Mouse (Mus musculus) monocyte, adult 5-6 weeks (primary cell): Measurements from ENCODE around the gene Tnfsf9. TPM values are rescaled to one million over a fixed set of nuclear protein-coding genes. Genes with fewer than 3 reads are reported as not detected.

Experiments used
- ATAC-seq: fragments of 153-309, 156-312 bp; replicated peaks from 2 replicates; pipeline ENCODE4 v1.8.0; 2017; ENCODE audit warnings: mild to moderate bottlenecking; ENCODE audit not compliant: low TSS enrichment, insufficient number of reproducible peaks, severe bottlenecking, poor library complexity, low FRiP score
- total RNA-seq: library from RNA; stranded (forward); fragments of 200-1000, 200-491, 200-594 nt; gene quantifications from 3 replicates; pipeline ENCODE4 v1.2.3, GENCODE M21; 2017

Tnfsf9 gene
- 0.57 to 1.3 TPM (median 1.2 TPM) in 3 replicates for total RNA-seq

- ATAC-seq, result peak; percentile 51; the same call in 1 of the 2 replicates
Measured at GRCm38 (mm10) chr17:57105181-57106034, at the start of gene Tnfsf9. TSS of gene Tnfsf9 (plus strand) at chr17:57105325.

- ATAC-seq, result no peak
Measured at GRCm38 (mm10) chr17:57056246-57056645, 48.9 kb upstream of the Tnfsf9 start.

DNA sequence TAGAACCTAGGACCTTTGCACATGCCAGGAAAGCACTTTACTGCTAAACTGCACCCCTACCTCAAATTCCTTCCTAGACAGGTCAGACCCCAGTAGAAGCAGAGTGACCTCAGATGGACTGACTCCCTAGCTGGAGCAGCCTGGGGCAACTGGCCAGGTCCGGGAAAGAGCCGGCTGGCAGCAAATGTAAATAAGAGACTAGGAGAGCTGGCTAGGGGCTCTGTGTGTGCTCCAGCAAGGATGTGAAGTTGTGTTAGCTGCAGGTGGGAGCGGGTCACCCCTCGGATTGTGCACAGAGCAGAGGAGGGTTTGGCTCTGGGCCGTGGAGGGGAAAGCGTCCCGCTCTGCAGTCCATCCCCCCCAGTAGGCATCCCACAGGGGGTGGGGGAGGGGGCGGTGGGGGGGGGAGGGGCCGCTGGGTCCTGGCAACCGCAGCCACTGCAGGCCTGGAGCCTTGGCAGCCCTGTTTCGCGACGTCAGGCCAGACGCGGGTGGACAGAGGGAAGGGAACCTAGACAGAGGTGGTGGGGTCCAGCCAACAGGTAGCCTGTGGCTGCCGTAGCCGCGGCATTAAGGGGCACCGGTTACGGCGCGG is 46.1 kb upstream of the Tnfsf9 start, which contains the start of gene Crb3:
Gene Crb3, plus strand, starts transcription at position 215 of the 595 bp plus-strand sequence.
- no peak for ATAC-seq

DNA sequence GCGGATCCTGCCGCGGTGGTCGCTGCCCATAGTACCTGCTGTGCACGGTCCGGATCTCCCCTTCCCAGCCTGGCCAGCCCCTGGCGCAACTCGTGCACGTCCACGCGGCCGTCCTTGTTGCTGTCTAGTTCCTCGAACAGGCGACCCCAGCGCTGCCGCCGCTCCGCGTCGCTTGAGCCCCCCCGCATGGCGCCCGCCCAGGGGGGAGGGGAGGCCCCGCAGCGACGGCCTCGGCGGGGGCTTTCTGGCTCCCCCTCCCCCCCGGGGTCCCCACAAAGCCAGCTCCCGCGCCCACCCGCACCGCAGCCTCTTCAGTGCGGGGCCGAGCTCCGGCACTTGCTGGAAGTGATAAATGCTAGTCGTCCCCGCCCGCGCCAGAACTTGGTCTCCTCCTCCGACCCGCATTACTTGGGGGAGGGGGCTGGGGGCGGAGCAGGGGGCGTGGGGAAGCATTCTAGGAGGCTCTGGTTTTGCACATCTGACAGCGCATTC is 45.6 kb upstream of the Tnfsf9 start, which contains the start of gene Slc25a23:
Gene Slc25a23, minus strand, starts transcription at position 378 of the 492 bp plus-strand sequence.
- ATAC-seq, result no peak

- peak; percentile 91 for ATAC-seq
Measured at GRCm38 (mm10) chr17:57060231-57060801, 44.8 kb upstream of the Tnfsf9 start.

DNA sequence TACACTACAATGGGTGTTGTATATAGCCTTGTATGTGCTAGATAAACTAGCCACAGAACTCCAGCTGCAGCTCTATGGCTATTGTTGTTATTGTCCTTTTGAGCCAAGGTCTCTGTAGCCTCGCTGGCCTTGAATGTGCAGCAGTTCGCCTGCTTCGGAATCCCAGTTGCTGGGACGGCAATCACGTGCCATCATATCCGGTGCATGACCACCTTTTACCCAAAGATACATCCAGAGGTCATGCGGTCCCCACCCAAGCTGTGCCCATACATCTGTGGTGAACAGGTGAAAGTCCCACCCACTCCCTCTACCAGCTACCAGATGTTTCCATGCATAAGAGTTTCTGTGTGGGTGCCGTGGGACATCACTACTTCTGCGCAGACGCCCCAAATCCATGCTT is 44.1 kb upstream of the Tnfsf9 start:
- ATAC-seq, result no peak

DNA sequence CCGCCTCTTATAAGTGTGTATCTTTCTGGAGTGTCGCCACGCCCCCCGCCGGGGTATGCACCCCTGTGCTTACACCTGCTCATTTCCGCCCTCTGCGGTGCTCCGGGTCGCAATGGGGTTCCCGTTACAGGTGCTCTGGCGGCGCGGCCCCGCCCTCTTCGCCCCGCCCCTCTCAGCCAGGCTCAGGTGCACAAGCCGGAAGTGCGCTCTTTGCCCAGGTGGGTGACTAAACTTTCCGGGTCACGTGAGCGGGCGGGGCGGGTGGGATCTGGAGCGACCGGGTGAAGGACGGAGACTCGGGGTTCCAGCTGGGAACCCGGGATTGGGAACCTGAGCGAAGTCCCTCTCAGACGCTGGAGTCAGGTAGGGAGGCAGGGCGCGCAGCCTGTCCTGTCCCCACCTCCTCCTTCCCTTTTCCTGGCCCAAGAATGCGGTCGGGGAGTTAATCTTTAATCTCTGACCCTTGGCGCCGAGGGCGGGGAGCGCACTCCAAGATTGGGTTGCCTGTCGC is 43.1 kb upstream of the Tnfsf9 start:
- ATAC-seq, result no peak

- no peak for ATAC-seq
Measured at GRCm38 (mm10) chr17:57062548-57062947, 42.6 kb upstream of the Tnfsf9 start.

DNA sequence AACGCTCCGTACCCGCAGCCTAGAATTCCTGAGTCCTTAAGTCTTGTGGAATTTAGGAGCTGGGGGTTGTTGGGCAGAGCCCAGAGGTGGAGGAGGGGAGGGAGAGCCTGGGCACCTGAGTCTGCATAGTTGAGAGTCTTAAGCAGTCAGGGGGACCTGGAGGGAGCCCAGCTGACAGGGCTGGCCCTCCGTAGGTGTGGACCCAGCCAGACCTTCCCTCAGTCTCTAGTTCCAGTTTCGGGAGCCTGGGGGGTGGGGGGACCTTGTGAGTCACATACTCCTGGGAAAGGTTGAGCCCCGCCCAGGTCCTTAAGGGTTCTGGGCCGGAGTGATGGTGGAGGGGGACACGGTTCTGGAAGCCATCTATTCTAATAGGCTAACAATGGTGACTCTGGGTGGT is 42.1 kb upstream of the Tnfsf9 start:
- no peak for ATAC-seq

DNA sequence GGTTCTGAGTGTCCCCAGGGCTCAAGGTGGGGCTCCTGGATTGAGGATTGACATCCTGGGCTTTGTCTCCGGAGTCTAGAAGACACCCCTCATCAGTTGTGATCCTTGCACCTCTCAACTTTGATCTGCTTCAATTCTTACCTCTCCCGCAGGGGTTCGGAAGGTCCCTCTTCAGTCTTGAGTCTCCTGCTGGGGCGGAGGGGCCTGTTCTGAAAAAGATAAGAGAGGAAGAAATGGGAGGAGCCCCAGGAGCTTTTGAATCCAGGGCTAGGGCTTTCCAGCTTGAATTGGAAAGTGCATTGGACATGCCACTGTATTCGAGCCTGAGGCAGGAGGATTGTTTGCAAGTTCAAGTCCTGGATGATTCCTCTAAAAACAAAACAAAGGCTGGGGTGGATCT is 38.2 kb upstream of the Tnfsf9 start:
- no peak for ATAC-seq

GRCm38 (mm10) chr17:57070272-57070671 is 34.9 kb upstream of the Tnfsf9 start:
- no peak for ATAC-seq

- no peak for ATAC-seq
Measured at GRCm38 (mm10) chr17:57070699-57071098, 34.4 kb upstream of the Tnfsf9 start.

DNA sequence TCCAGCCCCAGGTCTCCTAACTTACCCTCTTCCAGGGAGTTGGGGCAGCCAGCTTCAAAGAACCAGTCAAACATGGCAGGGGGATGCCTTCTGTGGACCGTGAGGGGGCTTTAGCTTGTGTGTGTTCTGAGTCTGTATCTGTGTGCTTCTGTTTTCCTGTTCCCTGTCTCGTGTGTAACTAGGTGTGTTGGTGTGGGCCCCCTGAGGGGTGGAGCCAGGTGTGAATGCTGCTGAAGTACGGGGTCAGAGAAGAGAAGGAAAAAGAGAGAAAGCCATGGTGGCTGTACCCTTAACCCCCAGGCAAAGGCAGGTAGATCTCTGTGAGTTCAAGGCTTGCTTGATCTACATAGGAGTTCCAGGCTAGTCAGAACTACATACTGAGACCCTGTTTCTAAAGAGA is 28.2 kb upstream of the Tnfsf9 start:
- ATAC-seq, result no peak

DNA sequence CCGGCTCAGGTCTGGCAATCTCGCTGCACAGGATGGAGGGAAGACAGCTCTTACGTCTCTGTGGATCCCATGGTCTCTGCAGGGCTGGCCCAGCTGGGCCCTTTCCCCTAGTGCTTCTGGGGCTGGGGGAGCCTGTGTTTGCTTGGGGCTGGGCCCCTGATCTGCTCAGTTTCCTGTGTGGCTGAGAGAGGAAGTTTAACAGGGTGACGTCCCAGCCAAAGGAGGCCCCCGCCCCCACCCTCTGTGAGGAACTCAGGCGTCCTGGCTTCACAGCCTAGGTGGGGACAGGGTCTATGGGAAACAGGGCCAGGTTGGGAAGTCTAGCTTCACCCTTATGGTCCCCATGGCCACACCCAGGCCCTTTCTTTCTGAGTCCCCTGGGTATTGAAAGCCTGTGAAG is 26.8 kb upstream of the Tnfsf9 start, which contains the start of gene Dennd1c:
Gene Dennd1c, minus strand, starts transcription at position 179 of the 400 bp plus-strand sequence.
- ATAC-seq, result peak; percentile 83

GRCm38 (mm10) chr17:57079919-57080318 is 25.2 kb upstream of the Tnfsf9 start:
- ATAC-seq, result no peak

- no peak for ATAC-seq
Measured at GRCm38 (mm10) chr17:57081234-57081842, 23.8 kb upstream of the Tnfsf9 start.

DNA sequence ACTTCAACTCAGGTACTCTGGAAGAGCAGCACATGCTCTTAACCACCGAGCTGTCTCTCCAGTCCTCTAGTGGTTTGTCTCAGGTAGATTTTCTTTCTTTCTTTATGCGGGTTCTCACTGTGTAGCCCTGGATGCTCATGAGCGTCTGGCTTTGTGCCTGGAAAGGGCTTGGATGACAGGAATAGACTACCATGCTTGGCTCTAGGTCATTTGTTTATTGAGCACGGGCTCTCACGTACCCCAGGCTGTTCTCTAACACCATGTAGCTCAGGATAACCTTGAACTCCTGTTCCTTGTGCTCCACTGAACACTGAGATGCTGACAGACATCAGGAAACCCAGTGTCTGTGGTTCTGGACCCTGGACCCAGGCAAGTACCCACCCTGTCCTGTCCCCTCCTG is 22.6 kb upstream of the Tnfsf9 start:
- ATAC-seq, result no peak

- ATAC-seq, result no peak
Measured at GRCm38 (mm10) chr17:57085970-57086757, 19.0 kb upstream of the Tnfsf9 start.
